Mouse (Mus musculus): ENCODE measurements around the gene Tpst2. TPM values are rescaled to one million over a fixed set of nuclear protein-coding genes. Genes with fewer than 3 reads are reported as not detected.
A peak's percentile ranks its signal among the peaks of the same experiment; 100 is the strongest.

The Tpst2 gene
- polyA plus RNA-seq, 1 experiment from 2014 or later, result 68.7 TPM

DNA sequence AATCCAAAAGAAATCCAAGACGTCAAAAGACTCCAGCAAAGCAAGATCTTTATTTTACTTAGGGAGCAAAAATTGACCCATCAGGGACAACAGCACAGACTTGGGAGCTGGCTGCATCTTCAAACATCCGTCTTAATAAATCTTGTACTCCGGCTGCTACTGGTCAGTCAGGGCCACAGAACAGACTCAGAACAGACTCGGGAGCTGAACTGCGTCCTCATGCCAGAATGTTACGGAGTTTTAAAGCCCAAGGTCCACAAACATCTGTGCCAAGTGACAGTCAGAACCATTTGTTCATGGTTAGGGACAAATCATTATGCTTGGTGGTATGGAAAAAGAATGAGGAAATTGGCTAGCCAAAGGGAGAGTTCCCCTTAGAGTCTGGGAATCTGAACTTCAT is 46.8 kb downstream of the Tpst2 start:
- no peak overlapping the region for H3K27ac ChIP-seq (ENCODE audit: low read length)
- 83% methylated on average over 6 of the region's 6 CpGs for WGBS
- ATAC-seq (ENCODE audit: low FRiP score, low TSS enrichment), result no peak

DNA sequence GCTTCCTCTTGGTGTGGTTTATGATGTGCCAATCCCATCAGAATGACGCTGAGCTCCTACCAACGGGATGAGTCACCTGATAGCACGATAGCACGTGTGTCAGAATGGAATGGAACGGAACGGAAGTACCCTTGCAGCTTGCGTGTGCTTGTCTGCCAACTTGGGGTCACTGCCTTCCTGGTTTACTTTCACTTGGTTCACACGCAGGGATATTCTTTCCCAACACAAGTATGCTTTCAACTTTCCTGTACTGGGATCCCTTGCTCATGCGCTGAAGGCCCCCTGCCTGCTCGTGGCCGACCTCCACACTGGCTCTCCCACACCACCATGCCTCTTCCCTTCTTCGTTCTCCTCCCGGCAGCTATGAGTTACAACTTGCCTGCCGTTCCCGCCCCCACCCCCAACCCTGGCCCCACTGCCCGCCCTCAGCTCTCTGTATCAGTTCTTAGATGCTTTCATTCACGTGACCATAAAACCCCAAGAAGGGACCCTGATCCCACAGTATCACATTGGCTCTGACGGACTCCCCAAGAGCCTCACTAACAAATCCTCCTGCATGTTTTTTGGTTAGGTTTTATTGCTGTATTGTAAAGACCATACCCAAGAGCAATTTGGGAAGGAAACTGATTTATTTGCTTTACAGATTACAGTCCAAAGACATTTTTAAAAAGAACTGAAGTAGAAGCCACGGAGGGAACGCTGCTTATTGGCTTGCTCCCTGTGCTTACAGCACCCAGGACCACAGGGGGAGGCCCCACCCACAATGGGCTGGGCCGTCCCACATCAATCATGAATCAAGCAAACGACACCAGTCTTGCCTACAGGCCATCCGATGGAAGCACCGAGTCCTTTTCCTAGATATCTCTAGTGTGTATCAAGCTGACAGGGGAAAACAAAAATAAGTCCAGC is 48.4 kb downstream of the Tpst2 start:
- peak; percentile 86 for ATAC-seq (ENCODE audit: low FRiP score, low TSS enrichment)
- peaks cover 13% of the 10 kb centered on the region for H3K36me3 ChIP-seq (ENCODE audit: insufficient read depth, low read length)
- peaks cover 23% of the 10 kb centered on the region for H3K4me1 ChIP-seq (ENCODE audit: insufficient read depth, low read length)
- no peaks in the 10 kb centered on the region for H3K27me3 ChIP-seq (ENCODE audit: insufficient read depth, low read length)
- H3K4me3 ChIP-seq (ENCODE audit: low read length), result peak overlapping the region; percentile 96
- whole genome bisulfite sequencing, result 16% methylated on average over 24 of the region's 24 CpGs
- H3K4me2 ChIP-seq (replicated peaks; ENCODE audit: low read depth, low read length), result peak overlapping the region; percentile 74
- H3K9ac ChIP-seq (replicated peaks; ENCODE audit: low read length), result peak overlapping the region; percentile 42
- H3K27ac ChIP-seq (ENCODE audit: low read length), result peak overlapping the region; percentile 88
- no peaks in the 10 kb centered on the region for H3K9me3 ChIP-seq (ENCODE audit: low read length)

More for the DNA sequence above, 46.8 kb downstream of the Tpst2 start:
- H3K4me2 ChIP-seq (replicated peaks; ENCODE audit: low read depth, low read length), result no peak overlapping the region
- no peak overlapping the region for H3K9ac ChIP-seq (replicated peaks; ENCODE audit: low read length)
- no peaks in the 10 kb centered on the region for H3K27me3 ChIP-seq (ENCODE audit: insufficient read depth, low read length)
- H3K4me1 ChIP-seq (ENCODE audit: insufficient read depth, low read length), result peaks cover 23% of the 10 kb centered on the region
- no peaks in the 10 kb centered on the region; the same call in 1 of the 2 replicates for H3K36me3 ChIP-seq (ENCODE audit: insufficient read depth, low read length)
- no peaks in the 10 kb centered on the region for H3K9me3 ChIP-seq (ENCODE audit: low read length)
- H3K4me3 ChIP-seq (ENCODE audit: low read length), result no peak overlapping the region

DNA sequence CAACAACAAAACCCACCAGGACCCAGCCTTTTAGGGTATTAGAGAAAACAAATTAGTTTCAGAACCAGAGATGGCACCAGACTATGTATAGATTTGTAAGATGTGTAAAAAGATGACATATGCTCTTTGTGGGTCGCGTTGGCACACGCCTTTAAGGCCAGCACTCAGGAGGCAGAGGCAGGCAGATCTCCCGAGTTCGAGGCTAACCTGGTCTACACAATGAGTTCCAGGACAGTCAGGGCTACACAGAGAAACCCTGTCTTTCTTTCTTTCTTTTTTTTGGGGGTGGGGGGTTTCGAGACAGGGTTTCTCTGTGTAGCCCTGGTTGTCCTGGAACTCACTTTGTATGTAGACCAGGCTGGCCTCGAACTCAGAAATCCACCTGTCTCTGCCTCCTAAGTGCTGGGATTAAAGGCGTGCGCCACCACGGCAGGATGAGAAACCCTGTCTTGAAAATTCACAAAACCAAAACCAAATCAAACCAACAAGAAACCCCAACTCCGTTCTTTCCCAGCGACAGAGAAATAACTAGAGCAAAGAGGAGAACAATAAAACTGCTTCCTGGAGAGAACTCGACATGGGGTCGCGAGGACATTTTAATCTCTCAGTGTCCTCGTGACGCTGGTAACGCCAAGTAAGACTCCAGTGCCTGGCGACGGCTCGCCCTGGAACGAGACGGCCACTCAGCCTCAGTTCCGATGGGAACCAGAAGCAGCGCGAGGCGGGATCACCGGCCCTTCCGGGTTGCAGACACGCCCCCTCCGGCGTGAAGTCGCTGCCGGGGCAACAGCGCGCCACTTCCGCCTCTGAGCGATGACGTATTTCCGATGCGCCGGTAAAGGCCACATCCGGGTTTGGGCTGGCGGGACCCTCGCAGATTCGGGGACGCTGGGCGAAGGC is 49.3 kb downstream of the Tpst2 start, which contains the start of gene Tfip11:
Gene Tfip11, plus strand, starts transcription at position 813 of the 900 bp plus-strand sequence.
- H3K27ac ChIP-seq (ENCODE audit: low read length), result peak within 1 kb of the TSS; percentile 88
- peaks cover 22% of the 10 kb centered on the region for H3K36me3 ChIP-seq (ENCODE audit: insufficient read depth, low read length)
- H3K4me2 ChIP-seq (replicated peaks; ENCODE audit: low read depth, low read length), result peak within 1 kb of the TSS; percentile 74
- 7% methylated on average over 48 of the region's 48 CpGs for WGBS
- peak within 1 kb of the TSS; percentile 83 for H3K9ac ChIP-seq (replicated peaks; ENCODE audit: low read length)
- H3K4me1 ChIP-seq (ENCODE audit: insufficient read depth, low read length), result peaks cover 23% of the 10 kb centered on the region
- H3K27me3 ChIP-seq (ENCODE audit: insufficient read depth, low read length), result no peaks in the 10 kb centered on the region
- peak within 1 kb of the TSS; percentile 96 for H3K4me3 ChIP-seq (ENCODE audit: low read length)
- peak; percentile 86 for ATAC-seq (ENCODE audit: low FRiP score, low TSS enrichment)
- no peaks in the 10 kb centered on the region for H3K9me3 ChIP-seq (ENCODE audit: low read length)

DNA sequence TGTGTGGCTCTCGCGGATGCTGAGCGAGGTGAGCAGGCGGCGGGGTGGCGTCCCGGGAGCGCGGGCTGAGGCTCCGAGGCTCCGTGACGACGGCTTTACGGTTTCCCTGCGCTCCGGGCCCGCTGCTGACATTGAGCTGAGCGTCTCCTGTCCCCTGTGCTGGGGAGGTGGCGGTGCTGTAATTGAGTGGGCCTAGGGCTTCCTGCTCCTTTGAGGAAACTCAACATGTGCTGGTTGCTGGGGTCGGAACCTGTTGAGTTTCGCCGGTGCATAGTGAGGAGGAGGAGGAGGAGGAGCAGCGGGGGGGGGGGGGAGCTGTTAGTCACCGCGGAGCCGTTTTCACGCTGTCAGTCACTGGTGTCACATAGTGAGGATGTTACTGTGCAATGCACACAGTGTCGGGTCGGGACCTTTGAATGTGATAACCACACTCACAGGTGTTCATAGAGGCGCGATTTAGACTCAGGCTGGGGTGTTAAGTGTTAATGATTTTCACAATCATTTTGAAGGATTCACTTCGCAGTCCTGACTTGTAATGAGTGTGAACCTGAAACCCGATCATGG is 50.0 kb downstream of the Tpst2 start:
- Histone ChIP-seq H3K27ac (ENCODE audit: low read length) (no peak overlapping the region), H3K4me3 (ENCODE audit: low read length) (peak overlapping the region; percentile 96), H3K4me2 (replicated peaks; ENCODE audit: low read depth, low read length) (peak overlapping the region; percentile 70), H3K4me1 (ENCODE audit: insufficient read depth, low read length) (peaks cover 23% of the 10 kb centered on the region), H3K27me3 (ENCODE audit: insufficient read depth, low read length) (no peaks in the 10 kb centered on the region), H3K36me3 (ENCODE audit: insufficient read depth, low read length) (peaks cover 28% of the 10 kb centered on the region), H3K9ac (replicated peaks; ENCODE audit: low read length) (peak overlapping the region; percentile 83), H3K9me3 (ENCODE audit: low read length) (no peaks in the 10 kb centered on the region)
- WGBS, result 1% methylated on average over 33 of the region's 33 CpGs
- peak; percentile 56; the same call in 1 of the 2 replicates for ATAC-seq (ENCODE audit: low FRiP score, low TSS enrichment)

DNA sequence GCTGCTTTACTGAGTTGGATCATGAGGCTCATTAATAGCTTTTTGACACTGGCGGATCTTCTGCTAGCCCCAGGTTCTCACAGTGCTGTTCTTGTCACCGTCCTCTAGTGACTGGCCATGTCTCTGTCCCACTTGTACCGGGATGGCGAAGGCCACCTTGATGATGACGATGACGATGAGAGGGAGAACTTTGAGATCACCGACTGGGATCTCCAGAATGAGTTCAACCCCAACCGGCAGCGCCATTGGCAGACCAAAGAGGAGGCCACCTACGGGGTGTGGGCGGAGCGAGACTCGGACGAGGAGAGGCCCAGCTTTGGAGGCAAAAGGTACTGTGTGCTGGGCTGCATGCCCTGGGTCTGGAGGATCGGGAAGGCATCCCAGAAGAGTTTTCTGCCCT is 51.4 kb downstream of the Tpst2 start:
- no peaks in the 10 kb centered on the region for H3K27me3 ChIP-seq (ENCODE audit: insufficient read depth, low read length)
- WGBS, result 95% methylated on average over 15 of the region's 15 CpGs
- H3K9ac ChIP-seq (replicated peaks; ENCODE audit: low read length), result no peak overlapping the region
- H3K36me3 ChIP-seq (ENCODE audit: insufficient read depth, low read length), result peaks cover 40% of the 10 kb centered on the region
- H3K4me2 ChIP-seq (replicated peaks; ENCODE audit: low read depth, low read length), result no peak overlapping the region
- no peak for ATAC-seq (ENCODE audit: low FRiP score, low TSS enrichment)
- H3K9me3 ChIP-seq (ENCODE audit: low read length), result no peaks in the 10 kb centered on the region
- H3K27ac ChIP-seq (ENCODE audit: low read length), result no peak overlapping the region
- peaks cover 23% of the 10 kb centered on the region for H3K4me1 ChIP-seq (ENCODE audit: insufficient read depth, low read length)
- H3K4me3 ChIP-seq (ENCODE audit: low read length), result no peak overlapping the region

DNA sequence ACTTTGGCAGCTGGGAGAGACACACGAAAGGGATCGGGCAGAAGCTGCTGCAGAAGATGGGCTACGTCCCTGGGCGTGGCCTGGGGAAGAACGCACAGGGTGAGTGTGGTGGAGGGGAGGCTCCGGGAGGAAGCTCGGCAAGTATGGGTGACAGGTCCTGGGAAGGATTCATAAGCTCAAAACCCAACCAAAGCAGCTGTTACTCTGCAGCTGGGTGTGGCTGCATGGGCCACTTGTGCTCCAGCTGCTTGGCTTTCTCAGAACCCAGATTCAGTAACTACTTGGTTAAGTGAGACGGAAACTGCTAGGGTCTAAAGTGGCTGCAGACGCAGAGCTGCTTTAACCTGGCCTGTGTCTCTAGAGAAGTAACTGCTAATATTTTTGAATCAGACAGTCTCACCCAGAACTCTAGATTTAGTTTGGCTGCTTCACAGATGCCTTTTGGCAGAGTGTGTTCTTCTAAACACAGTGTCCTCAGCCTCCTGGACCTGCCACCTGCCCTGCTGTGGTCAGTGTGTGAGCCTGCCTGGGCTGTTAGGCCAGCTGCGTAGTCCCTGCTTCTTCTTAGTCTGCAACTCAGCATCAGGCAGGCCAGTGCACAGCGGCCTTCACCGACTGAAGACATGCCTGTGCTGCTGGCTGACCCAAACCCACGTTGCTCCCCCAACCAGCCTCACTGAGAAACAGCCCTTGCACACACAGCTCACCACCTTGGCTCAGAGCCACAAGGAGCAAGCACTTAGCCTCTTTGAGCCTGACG is 53.5 kb downstream of the Tpst2 start:
- Histone ChIP-seq H3K36me3 (ENCODE audit: insufficient read depth, low read length) (peaks cover 62% of the 10 kb centered on the region), H3K4me1 (ENCODE audit: insufficient read depth, low read length) (peaks cover 17% of the 10 kb centered on the region), H3K27ac (ENCODE audit: low read length) (no peak overlapping the region), H3K4me3 (ENCODE audit: low read length) (no peak overlapping the region), H3K27me3 (ENCODE audit: insufficient read depth, low read length) (no peaks in the 10 kb centered on the region), H3K9ac (replicated peaks; ENCODE audit: low read length) (no peak overlapping the region), H3K9me3 (ENCODE audit: low read length) (no peaks in the 10 kb centered on the region), H3K4me2 (replicated peaks; ENCODE audit: low read depth, low read length) (no peak overlapping the region)
- WGBS, result 93% methylated on average over 14 of the region's 14 CpGs
- ATAC-seq (ENCODE audit: low FRiP score, low TSS enrichment), result no peak

DNA sequence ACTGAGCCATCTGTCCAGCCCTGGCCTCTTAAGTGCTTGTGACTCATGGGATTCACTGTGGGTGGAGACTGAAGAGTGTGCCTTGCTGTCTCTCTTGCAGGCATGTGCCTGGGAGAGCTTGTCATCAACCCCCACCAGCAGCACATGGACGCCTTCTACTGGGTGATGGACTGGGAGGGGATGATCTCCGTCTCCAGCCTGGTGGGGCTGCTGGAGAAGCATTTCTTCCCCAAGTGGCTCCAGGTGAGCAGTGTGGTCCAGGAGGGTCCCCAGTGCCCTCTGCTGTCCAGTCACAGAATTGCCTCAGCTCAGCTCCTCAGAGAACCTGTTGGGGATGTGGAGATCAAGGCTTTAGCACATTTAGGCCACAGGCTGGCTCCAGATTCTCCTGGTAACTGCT is 59.0 kb downstream of the Tpst2 start:
- no peaks in the 10 kb centered on the region for H3K27me3 ChIP-seq (ENCODE audit: insufficient read depth, low read length)
- no peak overlapping the region for H3K4me3 ChIP-seq (ENCODE audit: low read length)
- no peaks in the 10 kb centered on the region for H3K9me3 ChIP-seq (ENCODE audit: low read length)
- no peak overlapping the region for H3K27ac ChIP-seq (ENCODE audit: low read length)
- ATAC-seq (ENCODE audit: low FRiP score, low TSS enrichment), result no peak
- H3K36me3 ChIP-seq (ENCODE audit: insufficient read depth, low read length), result peaks cover 86% of the 10 kb centered on the region
- no peaks in the 10 kb centered on the region for H3K4me1 ChIP-seq (ENCODE audit: insufficient read depth, low read length)
- H3K4me2 ChIP-seq (replicated peaks; ENCODE audit: low read depth, low read length), result no peak overlapping the region
- no peak overlapping the region for H3K9ac ChIP-seq (replicated peaks; ENCODE audit: low read length)
- 22% methylated on average over 2 of the region's 2 CpGs for WGBS

DNA sequence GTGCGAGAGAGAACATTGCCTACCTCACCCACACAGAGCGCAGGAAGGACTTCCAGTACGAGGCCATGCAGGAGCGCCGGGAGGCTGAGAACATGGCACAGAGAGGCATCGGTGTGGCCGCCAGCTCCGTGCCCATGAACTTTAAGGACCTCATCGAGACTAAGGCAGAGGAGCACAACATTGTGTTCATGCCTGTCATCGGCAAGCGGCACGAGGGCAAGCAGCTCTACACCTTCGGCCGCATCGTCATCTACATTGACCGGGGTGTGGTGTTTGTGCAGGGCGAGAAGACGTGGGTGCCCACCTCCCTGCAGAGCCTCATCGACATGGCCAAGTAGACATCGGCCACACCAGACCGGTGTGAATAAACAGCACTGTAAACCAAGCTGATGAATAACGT is 60.5 kb downstream of the Tpst2 start:
- no peaks in the 10 kb centered on the region for H3K9me3 ChIP-seq (ENCODE audit: low read length)
- H3K27ac ChIP-seq (ENCODE audit: low read length), result no peak overlapping the region
- H3K27me3 ChIP-seq (ENCODE audit: insufficient read depth, low read length), result no peaks in the 10 kb centered on the region
- WGBS, result 95% methylated on average over 22 of the region's 22 CpGs
- H3K4me1 ChIP-seq (ENCODE audit: insufficient read depth, low read length), result peaks cover 5% of the 10 kb centered on the region
- no peak overlapping the region for H3K4me3 ChIP-seq (ENCODE audit: low read length)
- ATAC-seq (ENCODE audit: low FRiP score, low TSS enrichment), result no peak
- no peak overlapping the region for H3K4me2 ChIP-seq (replicated peaks; ENCODE audit: low read depth, low read length)
- H3K9ac ChIP-seq (replicated peaks; ENCODE audit: low read length), result no peak overlapping the region
- peaks cover 73% of the 10 kb centered on the region for H3K36me3 ChIP-seq (ENCODE audit: insufficient read depth, low read length)

DNA sequence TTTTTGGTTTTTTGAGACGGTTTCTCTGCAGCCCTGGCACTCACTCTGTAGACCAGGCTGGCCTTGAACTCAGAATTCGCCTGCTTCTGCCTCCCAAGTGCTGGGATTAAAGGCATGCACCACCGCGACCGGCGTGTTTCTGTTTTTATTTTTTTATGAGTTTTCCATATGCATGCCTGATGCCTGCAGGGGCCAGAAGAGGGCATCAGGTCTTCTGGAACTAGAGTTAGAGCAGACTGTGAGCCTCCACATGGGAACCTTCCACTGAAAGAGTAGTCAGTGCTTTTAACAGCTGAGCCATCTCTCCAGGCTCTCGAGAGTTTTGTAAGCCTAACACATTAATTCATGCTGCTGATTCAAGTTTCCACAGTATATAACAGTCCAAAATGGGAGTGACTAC is 62.7 kb downstream of the Tpst2 start:
- WGBS, result 63% methylated on average over 7 of the region's 7 CpGs
- ATAC-seq (ENCODE audit: low FRiP score, low TSS enrichment), result no peak
- H3K27me3 ChIP-seq (ENCODE audit: insufficient read depth, low read length), result no peaks in the 10 kb centered on the region
- no peak overlapping the region for H3K4me3 ChIP-seq (ENCODE audit: low read length)
- no peak overlapping the region for H3K4me2 ChIP-seq (replicated peaks; ENCODE audit: low read depth, low read length)
- no peak overlapping the region for H3K9ac ChIP-seq (replicated peaks; ENCODE audit: low read length)
- no peak overlapping the region for H3K27ac ChIP-seq (ENCODE audit: low read length)
- peaks cover 19% of the 10 kb centered on the region for H3K4me1 ChIP-seq (ENCODE audit: insufficient read depth, low read length)
- peaks cover 51% of the 10 kb centered on the region for H3K36me3 ChIP-seq (ENCODE audit: insufficient read depth, low read length)
- no peaks in the 10 kb centered on the region for H3K9me3 ChIP-seq (ENCODE audit: low read length)

Data from kidney, embryonic 16.5 days (tissue).